Mouse (Mus musculus) hematopoietic stem cell, adult 5-6 weeks (primary cell): ENCODE measurements at regions not wholly inside any gene's neighbourhood (a gene's known extent, or its start where the extent isn't known, plus 50 kb on each side); places are given as distances from the start of the nearest gene placed in this dataset.

ENCODE experiments used
- ATAC-seq, 2 experiments: fragments of 125-278 bp in 1 of 2; replicated peaks in 1 of 2; 2 replicates each; pipeline ENCODE4 v1.8.0; 2016 to 2017; ENCODE audit warnings: inconsistent platforms in 2 of 2, mild to moderate bottlenecking in 2 of 2, moderate number of reproducible peaks in 2 of 2, low read depth in 1 of 2, moderate TSS enrichment in 1 of 2; ENCODE audit not compliant: low FRiP score in 2 of 2, poor library complexity in 2 of 2, severe bottlenecking in 2 of 2, insufficient read depth in 1 of 2, low TSS enrichment in 1 of 2

DNA sequence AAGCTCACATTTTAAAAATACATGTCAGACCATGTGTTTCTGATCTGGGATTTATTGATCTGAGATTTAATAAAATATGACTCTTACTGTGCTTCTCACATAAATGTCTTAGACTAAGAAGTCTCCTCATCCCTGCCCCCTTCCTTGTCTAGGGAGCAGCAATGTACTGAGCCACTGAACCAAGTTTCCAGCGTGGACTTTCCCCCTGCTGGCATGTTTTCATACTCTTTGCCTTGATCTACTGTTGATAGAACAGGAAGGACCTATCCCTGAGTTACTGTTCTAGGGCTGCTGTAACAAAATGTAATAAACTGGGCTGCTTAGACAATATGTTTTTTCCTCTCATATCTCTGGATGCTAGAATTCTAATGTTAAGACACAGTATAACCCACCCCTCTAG is 206.7 kb downstream of the Emp1 start:
- ATAC-seq: no peak

DNA sequence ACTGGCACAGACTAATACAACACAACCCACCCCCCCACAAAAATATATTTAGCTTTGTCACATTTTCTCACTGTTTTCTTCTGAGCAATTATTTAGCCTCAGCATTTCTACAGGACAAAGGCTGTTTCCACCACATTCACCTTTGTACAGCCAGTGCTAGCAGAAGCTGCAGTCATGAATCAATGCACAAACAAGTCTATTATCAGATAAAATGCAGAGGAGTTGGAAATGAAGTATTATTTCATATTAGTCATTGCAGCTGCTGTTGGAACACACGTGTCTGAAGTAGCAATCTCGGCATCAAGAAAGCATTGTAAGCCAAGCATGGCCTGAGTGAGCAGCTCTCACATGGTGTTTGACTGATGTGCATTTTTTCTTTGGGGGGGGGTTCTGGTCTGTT is 212.9 kb downstream of the Emp1 start:
- no peak for ATAC-seq

DNA sequence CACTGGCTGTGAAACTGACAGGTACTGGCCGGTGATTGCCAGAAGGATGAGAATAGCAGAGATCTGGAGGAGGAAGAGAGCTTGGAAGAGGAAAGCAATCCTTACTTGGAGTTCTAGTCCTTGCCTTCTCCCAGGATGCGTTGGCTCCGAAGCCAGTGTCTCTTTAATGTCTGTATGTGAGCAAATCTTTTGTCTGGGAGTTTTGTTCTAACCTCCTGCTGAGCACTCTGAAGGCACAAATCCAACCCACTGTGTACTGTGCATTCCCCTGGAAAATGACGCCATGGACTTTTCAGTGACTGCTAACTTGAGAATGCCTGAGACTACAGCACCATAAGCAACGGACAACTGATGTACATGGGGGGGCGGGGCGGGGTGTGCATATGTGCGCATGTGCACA is 216.4 kb downstream of the Emp1 start:
- no peak for ATAC-seq

DNA sequence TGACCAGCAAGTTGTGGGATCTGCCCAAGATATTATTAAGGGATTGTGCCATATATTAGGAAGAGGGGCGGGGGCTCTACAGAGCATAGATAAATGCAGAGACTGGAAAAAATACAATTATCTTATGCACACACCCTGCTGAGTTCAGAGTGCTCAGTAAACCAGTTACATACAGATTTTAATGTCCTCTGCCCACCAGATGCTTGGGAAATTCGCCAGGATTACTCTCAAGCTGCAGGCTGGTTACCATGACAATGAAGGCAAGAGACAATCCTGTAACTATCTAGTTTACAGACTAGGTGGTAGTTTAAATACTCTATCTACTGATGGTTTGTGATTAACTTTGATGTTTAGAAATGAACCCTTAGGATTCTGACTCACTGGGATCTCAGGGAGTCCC is 220.2 kb downstream of the Emp1 start:
- ATAC-seq: no peak

DNA sequence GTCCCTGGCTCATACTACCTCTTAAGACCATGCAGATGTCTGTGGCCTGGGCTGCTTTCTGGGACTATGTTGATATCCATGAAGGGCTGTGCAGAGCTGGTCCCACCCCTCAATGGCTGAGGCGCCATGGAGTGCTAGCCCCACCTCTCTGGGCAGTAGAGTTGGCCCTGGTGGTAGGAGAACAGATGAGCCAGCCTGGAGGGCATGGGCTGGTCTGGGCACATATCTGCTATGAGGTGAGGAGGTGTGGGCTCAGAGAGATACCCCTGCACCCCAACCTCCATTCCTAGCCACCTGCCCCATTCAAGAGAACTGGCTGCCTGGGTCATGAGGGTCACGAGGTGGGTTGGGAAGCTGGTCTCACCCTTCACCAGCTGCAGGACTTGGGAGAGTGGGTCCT is 222.4 kb downstream of the Emp1 start:
- ATAC-seq: no peak

DNA sequence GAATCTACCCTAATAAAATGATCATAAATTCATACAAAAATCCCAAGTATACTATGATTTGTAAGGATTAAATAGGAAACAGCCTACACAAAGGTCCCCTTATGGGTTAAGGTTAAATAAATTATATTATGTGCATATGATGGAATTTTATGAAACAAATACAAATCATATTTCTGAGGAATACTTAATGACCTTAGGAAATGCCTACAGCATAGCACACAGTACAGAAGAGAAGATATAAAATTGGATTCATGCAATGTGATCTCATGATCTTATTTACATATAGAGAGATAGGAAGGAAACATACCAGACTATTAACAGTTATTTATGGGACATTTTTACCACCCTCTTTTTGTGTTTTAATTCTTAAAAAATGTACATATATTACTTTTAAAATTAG is 227.7 kb downstream of the Emp1 start:
- no peak for ATAC-seq

DNA sequence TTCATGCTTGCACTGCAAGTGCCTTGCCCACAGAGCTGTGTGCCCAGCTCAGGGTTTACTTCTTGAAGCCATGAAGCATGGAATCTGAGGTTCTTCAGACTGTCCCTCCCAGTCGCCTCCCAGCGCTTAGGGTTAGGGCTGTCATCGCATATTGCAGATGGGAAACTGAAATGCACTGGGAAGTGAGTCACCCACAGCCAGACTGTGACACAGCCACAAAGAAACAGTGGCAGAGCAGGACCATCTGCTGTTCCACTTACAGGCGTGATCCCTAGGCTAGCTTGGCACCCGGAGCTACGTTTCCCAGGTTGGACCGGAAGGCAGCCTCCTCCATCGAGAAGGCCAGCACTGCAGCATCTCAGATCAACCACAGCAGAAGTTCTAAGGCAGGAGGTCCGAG is 228.7 kb downstream of the Emp1 start:
- no peak for ATAC-seq

DNA sequence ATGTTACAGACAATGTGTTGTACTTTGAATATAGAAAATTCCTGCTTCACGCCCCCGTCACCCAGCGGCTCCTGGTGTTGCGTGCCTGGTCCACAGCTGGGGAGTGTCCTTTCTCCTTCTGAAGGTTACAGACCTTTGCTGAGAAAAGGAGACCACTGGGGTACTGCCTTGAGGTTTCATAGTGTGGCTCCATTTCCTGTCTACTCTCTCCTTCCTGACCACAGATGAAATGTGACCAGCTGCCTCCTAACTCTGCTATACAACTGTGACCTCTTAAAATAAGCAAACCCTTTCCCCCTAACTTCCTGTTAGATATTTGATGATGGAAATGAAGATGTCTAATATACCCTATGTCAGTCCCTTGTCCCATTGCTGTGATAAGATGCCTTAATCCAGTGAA is 234.0 kb downstream of the Emp1 start:
- peak; percentile 52 to 83 for ATAC-seq

DNA sequence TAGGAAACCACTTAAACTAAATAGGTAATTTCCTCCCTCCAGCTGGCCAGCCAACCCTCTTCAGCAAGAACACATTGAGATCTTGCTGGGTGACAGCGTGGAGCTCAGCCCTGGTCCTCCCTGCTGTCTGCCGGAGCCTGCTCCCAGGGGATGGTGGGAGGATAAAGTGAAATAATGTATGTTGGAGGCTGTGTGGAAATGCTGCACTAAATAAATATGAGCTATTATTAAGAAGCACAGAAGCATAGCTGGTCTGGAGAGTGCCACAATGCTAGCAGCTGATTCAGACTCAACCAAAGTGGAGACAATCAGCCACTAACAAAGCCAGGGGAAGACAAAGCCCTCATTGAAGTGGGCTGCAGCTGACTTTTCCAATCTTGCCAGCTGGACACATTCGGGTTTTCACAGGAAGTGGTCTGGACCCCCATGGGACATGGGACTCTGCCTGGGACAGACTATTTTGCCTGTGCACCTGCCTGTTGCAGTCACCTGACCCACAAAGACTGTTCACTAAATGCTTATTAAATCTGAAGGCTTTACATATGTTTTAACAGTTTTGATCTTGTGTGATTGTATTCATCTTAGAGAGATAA is 248.3 kb downstream of the Emp1 start:
- ATAC-seq: no peak

DNA sequence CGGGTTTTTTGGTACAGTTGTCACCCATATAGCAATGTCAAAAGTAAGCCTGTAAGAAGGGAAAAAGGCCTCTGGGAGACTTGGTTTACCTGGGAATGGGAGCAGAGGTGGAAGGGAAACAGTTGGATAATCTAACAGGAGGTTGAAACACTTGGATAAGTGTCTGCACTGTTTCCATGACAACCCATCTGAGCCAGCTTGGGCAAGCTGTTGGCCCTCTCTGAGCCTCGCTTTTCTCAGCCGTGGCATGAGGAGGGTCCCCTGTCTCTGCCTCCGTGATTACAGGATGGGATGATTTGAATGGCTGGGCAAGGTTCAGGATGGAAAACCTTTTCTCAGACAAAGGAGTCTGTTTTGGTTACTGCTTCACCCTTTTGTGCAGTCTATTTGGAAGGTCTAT is 265.6 kb downstream of the Emp1 start:
- ATAC-seq: no peak

DNA sequence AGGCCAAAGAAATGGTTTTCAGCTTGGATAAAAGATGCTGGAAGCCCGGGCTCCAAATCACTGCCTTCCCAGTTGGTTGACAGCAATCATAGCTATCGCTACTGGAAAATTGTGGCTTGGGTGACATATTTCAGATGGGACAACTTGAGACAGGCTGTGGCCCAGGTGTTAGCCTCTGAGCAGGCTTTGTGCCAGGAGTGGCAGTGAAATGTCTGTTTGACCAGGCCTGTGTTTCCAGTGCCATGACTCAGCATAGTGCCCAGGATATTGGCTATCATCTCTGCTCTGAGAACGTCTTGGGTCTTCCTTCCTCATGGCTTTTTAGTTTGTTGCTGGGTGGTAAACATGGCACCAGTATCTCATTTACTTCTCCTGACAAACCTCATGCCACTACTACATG is 266.9 kb downstream of the Emp1 start:
- no peak for ATAC-seq

DNA sequence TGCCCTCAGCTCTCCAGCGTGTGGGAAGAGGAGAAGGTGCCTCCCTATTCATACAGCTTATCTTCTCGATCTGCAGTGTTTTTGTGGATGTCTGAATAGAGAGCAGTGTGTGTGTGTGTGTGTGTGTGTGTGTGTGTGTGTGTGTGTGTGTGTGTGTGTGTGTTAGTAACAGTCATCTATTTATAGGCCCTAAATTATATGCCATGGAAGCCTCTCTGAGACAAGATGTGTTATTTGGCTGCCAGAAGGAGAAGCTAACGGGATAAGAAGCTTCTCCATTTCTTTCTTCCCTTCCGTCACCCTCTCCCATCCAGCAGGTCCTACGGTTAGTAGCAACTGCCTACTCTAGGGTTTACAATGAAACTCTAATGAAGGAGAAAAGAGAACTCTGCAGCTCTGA is 270.3 kb downstream of the Emp1 start:
- no peak for ATAC-seq

DNA sequence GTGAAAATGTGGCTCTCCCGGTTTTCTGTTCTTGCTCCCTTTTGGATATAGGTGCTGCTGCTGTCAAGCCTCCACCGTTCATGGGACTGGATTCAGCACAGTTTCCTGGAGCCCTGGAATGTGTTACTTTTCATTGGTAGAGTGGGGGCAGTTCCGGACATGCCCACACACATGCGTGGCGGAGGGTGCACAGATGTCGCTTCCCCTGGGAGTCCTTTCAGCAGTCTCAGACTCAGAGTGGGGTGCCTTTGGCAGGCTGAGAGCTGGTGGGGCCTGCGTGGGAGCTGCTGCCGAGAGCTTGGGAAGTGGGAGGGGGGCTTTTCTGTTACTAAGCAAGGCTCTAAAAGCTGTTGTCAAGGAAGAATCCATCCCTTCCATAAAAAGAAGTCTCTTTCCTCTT is 274.3 kb downstream of the Emp1 start:
- no peak for ATAC-seq

DNA sequence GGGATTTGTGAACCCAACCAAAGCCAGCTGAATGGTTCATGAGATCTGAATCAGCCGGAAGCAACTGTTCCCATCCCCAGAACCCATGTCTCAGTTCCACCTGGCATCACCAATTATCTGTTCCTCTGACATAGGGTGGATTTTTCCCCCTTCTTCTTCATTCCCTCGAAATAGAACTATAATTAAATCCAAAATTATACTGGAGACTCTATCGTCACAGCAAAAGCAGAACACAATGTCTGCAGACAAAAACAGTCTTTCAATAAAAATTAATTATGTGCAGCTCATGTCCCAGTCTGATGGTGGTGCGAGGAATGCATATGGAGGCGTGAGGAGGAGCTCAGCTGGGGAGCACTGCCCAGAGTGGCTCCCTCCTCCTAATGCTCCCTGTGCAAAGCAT is 280.4 kb downstream of the Emp1 start:
- no peak for ATAC-seq

DNA sequence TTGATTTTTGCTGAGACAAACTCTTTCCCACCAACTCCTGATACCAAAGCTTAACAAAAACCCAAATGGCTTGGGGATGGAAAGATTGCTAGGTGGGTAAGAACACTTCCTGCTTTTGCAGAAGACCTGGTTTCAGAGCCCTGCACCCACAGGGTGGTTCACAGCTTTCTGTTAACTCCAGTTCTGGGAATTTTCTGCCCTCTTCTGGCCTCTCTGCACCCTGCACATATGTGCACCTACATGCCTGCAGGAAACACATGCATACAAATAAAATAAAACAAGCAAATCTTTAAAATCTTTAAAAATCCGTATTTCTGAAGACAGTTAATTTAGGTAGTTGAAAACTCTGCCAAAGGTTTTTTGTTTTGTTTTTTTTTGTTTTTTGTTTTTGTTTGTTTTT is 283.8 kb downstream of the Emp1 start:
- no peak for ATAC-seq

DNA sequence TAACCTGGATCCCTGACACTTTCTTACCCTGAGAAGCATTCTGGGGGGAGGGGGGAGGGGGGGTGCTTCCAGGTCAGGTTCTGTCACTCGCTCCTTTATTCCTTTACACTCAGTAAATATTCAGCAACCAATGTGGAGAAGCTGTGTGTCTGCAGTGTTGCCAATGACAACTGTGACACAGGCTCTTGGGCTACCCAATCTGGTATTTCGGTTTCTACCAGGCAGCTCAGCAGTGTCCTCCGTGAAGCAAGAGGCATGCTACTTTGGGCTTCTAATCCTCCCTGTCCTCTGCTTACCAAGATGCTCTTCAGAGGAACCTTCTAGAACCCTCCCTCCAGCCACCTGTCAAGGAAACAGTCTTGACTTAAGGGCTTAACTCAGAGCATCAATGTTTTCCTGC is 290.7 kb downstream of the Emp1 start:
- ATAC-seq: no peak

DNA sequence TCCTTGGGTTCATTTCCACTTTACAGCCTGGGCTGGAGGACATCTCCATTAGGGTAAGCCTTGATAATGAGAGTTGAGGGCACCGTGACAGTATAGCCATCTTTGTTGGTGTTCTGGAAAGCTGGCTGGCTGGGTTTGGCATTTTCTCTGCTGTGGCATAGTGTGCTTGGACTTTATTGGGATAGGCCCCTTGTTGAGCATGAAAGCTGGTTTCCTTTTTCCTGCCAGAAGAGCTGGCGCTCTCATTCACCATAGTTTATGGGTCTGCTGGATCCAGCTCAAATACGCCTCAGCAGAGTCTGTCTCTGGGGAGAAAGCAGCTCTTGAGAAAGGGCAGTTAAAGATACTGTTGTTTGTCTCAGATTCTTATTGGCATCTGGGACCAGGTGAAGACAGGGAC is 300.0 kb downstream of the Emp1 start:
- ATAC-seq: no peak

DNA sequence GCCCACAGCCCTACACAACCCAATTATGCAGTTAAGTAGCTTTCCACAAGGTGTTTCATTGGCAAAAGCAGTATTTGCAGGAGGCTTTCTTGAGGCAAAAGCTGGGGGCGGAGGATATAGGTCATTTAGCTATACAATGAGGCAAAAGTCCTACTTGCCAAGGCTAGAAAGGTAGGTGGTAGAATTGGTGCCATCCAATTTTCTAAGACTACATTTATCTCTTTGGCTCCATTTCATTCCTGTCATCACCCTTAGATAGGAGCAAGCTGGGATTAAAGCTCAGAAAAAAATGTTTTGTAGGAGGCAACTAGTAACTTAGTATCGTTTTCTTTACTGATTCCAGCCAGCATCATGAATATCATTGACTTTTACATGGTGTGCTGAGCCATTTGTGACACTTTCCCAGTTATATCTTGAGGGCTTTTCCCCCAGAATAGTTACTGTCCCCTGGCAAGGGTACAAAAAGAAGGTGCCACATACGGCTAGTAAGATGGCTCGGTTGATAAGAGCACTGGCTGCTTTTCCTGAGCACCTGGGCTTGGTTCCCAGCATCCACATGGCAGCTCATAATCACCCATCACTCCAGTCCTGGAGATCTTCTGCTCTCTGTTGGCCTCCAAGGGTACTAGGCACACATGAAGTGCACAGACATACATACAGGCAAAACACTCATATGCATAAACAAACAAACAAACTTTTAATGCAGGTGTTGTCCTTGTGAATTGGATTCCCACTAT is 300.6 kb downstream of the Emp1 start:
- ATAC-seq: no peak
